Comparison of ENCODE assay signal across 26 mouse cellular contexts in genomic region chr2:4760741-4761140, GRCm38 (mm10).
"Had no signal": no experiment of that assay in that cellular context is flagged by ENCODE, and none has a peak within 500 bp of the region (broad histone marks: within the 10 kb centered on the region; RNA-seq: fewer than 3 reads in every experiment).

No protein-coding gene starts in this region.

- H3K4me1 ChIP-seq: heart, embryonic 10.5 days; heart, embryonic 12.5 days; hindbrain, embryonic 13.5 days; hindbrain, embryonic 15.5 days; kidney, embryonic 15.5 days; limb, embryonic 15.5 days; liver, embryonic 12.5 days had no signal

- H3K36me3 ChIP-seq: heart, embryonic 10.5 days; heart, embryonic 12.5 days; kidney, embryonic 15.5 days; limb, embryonic 13.5 days; limb, embryonic 15.5 days; liver, embryonic 12.5 days had no signal

- H3K9ac ChIP-seq: heart, embryonic 12.5 days; hindbrain, embryonic 13.5 days; hindbrain, embryonic 15.5 days; kidney, embryonic 15.5 days; limb, embryonic 13.5 days; limb, embryonic 15.5 days; liver, embryonic 12.5 days; liver, embryonic 14.5 days had no signal

- ATAC-seq: hindbrain, postnatal 0 days; intestine, embryonic 16.5 days; liver, embryonic 12.5 days had no signal

- H3K9me3 ChIP-seq: heart, embryonic 10.5 days; heart, embryonic 12.5 days; hindbrain, embryonic 13.5 days; hindbrain, embryonic 15.5 days; kidney, embryonic 15.5 days; limb, embryonic 13.5 days; limb, embryonic 15.5 days; liver, embryonic 12.5 days had no signal

- H3K4me3 ChIP-seq: gastrocnemius, adult 2 months; heart, embryonic 10.5 days; heart, embryonic 12.5 days; hindbrain, embryonic 13.5 days; hindbrain, embryonic 15.5 days; kidney, embryonic 15.5 days; limb, embryonic 13.5 days; limb, embryonic 15.5 days; liver, embryonic 12.5 days had no signal

- H3K27me3 ChIP-seq: heart, embryonic 12.5 days; hindbrain, embryonic 13.5 days; hindbrain, embryonic 15.5 days; kidney, embryonic 15.5 days; limb, embryonic 13.5 days; limb, embryonic 15.5 days; liver, embryonic 12.5 days had no signal

- H3K4me2 ChIP-seq: heart, embryonic 12.5 days; hindbrain, embryonic 13.5 days; hindbrain, embryonic 15.5 days; kidney, embryonic 15.5 days; limb, embryonic 13.5 days; limb, embryonic 15.5 days; liver, embryonic 12.5 days had no signal

- DNase-seq: gastrocnemius, adult 2 months; gastrocnemius, postnatal 14 days; gastrocnemius, postnatal 36 days; heart, adult 18-20 months; heart, postnatal 14 days; heart, postnatal 36 days; kidney, adult 11 months; kidney, adult 2 months; kidney, adult 9 months; kidney, postnatal 14 days; kidney, postnatal 36 days; layer of hippocampus, adult 9-11 months; layer of hippocampus, postnatal 36 days; left cerebral cortex, postnatal 4 days had no signal

- H3K27ac ChIP-seq: gastrocnemius, adult 2 months; heart, embryonic 10.5 days; hindbrain, embryonic 13.5 days; hindbrain, embryonic 15.5 days; hindbrain, postnatal 0 days; kidney, embryonic 15.5 days; kidney, postnatal 0 days; limb, embryonic 13.5 days; limb, embryonic 15.5 days; liver, embryonic 12.5 days; liver, embryonic 14.5 days had no signal
